Mouse (Mus musculus) bone marrow macrophage, adult 2 months (primary cell): ENCODE results near the gene Pop4.

Source experiments
- CTCF ChIP-seq: IDR thresholded peaks from 2 replicates; pipeline ENCODE4 v1.5.1; 2012; ENCODE audit warnings: low read depth, mild to moderate bottlenecking, low read length, moderate library complexity
- POLR2A ChIP-seq: IDR thresholded peaks from 2 replicates; pipeline ENCODE4 v1.6.1; 2012; ENCODE audit warnings: mild to moderate bottlenecking, low read depth, low read length, borderline replicate concordance

DNA sequence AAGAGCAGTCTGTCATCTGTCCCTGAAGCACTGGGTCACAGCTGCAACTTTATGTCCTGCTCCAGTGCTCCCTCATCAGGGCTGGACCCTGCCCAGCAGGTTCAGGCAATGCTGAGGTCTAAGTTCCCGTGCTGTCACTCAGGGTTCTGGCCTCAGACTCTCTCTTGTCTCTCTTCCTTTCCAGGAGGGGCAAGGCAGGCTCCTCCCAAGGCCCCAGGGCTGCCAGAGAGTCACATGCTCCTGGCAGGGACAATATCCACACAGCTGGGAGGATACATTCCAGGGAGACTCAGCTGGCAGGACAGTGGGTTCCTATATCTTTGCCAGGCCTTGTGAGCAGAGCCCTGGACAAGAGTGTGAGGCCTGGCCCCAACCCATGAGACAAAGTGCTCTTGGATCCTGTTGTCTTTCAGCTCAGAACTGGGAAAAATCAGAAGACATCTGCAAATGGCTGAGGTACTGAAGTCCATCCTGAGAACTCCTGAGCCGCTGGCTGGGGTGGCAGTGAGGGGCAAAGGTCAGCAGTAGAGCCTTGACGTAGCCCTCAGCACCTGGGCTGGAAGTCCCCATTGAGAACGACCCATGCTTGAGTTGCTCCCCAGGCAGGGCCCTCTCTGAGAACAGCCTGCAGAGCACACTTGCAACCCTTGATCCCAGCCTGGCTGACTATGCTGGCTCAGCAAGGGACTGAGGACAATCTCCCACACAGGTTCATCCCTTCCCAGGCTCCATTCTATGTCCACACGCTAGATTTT lies 53.6 kb downstream of the Pop4 start:
- TF ChIP-seq CTCF (no peak), POLR2A (no peak)
